ENCODE assay signal across 8 mouse cellular contexts in the genomic region with DNA sequence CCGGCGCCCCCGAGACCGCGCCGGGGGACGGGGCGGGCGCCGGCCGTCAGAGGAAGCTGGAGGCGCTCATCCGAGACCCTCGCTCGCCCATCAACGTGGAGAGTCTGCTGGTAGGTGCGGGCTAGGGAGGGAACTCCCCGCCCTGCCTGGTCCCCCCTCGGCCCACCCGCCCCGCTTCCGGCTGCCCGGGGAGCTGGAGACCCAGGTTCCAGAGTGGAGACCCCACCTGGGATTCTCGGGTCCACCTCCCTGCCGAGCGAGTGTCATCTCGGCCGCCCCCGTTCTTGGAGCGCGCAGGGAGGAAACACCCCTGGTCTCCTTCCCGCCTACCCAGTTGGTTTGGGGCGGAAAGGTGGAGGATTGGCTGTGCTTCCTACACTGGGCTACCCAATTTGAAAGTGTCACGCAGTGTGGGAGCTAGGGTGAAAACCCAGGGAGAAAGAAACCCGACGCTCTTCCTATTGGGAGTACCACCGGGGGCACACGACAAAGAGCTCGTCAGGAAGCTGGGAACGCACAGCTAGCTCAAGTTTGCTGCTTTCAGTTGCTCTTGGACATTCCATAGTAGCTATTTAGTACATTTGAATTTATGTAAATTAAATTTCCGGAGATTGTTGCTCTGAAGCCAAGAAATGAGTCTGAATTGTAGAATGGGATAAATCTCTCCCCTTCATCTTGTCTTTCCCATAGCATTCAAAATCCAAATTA. TPM values are rescaled to one million over a fixed set of nuclear protein-coding genes. Genes with fewer than 3 reads are reported as not detected.
DNase-seq lines count a peak whose midpoint lies in the region; ATAC-seq and TF ChIP-seq lines count a peak whose summit lies in the region.

No protein-coding gene starts in this region.

- H3K4me2 ChIP-seq in forebrain, embryonic 16.5 days (ENCODE audit: low read length): peak overlapping the region; percentile 81
- H3K4me2 ChIP-seq in hindbrain, embryonic 12.5 days (replicated peaks): peak overlapping the region; percentile 88

- H3K9me3 ChIP-seq in ES-E14 (ENCODE audit: control insufficient read depth, insufficient read depth, low read depth, low read length): no peaks in the 10 kb centered on the region
- H3K9me3 ChIP-seq in forebrain, embryonic 16.5 days (ENCODE audit: control insufficient read depth, low read length): no peaks in the 10 kb centered on the region
- H3K9me3 ChIP-seq in hindbrain, embryonic 12.5 days (replicated peaks): no peaks in the 10 kb centered on the region

- WGBS in cerebellum, adult 2 months: under 1% methylated on average over 41 of the region's 41 CpGs
- WGBS in forebrain, embryonic 16.5 days: under 1% methylated on average over 38 of the region's 41 CpGs
- under 1% methylated on average over 40 of the region's 41 CpGs for WGBS in hindbrain, embryonic 12.5 days
- under 1% methylated on average over 25 of the region's 41 CpGs for WGBS in lung, adult 2 months
- under 1% methylated on average over 40 of the region's 41 CpGs for WGBS in olfactory bulb, adult 2 months

- ATAC-seq in forebrain, embryonic 16.5 days: peak; percentile 64
- ATAC-seq in hindbrain, embryonic 12.5 days (ENCODE audit: low FRiP score): peak; percentile 74

- no peak for TF ChIP-seq CTCF in C2C12 (IDR thresholded peaks at IDR 0.05; ENCODE audit: control insufficient read depth, insufficient read depth, insufficient read length)
- no peak for TF ChIP-seq CTCF in cerebellum, adult 2 months (IDR thresholded peaks at IDR 0.05; ENCODE audit: borderline replicate concordance, insufficient read depth, low read depth, low read length)
- no peak for TF ChIP-seq CTCF in lung, adult 2 months (IDR thresholded peaks at IDR 0.05; ENCODE audit: insufficient read depth, low read length)
- no peak for TF ChIP-seq CTCF in olfactory bulb, adult 2 months (IDR thresholded peaks at IDR 0.05; ENCODE audit: insufficient read depth, low read depth, low read length)

- peak overlapping the region; percentile 91 for H3ac ChIP-seq in C2C12 (ENCODE audit: control insufficient read depth, insufficient read length, low read depth)

- peaks cover 56% of the 10 kb centered on the region for H3K79me2 ChIP-seq in C2C12 (ENCODE audit: control insufficient read depth, insufficient read depth)

- H3K79me3 ChIP-seq in C2C12 (ENCODE audit: low read depth): peaks cover 50% of the 10 kb centered on the region

- H3K4me1 ChIP-seq in ES-E14 (ENCODE audit: control insufficient read depth in 2 of 2, insufficient read depth in 2 of 2, low read length in 2 of 2, poor library complexity in 1 of 2): peaks cover 3 to 20% of the 10 kb centered on the region in 2 experiments; a peak in 3 of 4 replicates
- peaks cover 5% of the 10 kb centered on the region; the same call in 1 of the 2 replicates for H3K4me1 ChIP-seq in cerebellum, adult 2 months (ENCODE audit: control insufficient read depth, insufficient read depth, low read length)
- H3K4me1 ChIP-seq in forebrain, embryonic 16.5 days (replicated peaks; ENCODE audit: control insufficient read depth, insufficient read depth, low read length): peaks cover 22% of the 10 kb centered on the region
- H3K4me1 ChIP-seq in hindbrain, embryonic 12.5 days: peaks cover 23% of the 10 kb centered on the region
- peaks cover 21% of the 10 kb centered on the region for H3K4me1 ChIP-seq in lung, adult 2 months (ENCODE audit: control insufficient read depth, insufficient read depth, low read length)
- peaks cover 3% of the 10 kb centered on the region; the same call in 1 of the 2 replicates for H3K4me1 ChIP-seq in olfactory bulb, adult 2 months (ENCODE audit: control insufficient read depth, insufficient read depth, low read length)

- no peak for DNase-seq in ES-E14 (ENCODE audit: low read depth, low spot score)
- peak; percentile 71 to 73 for DNase-seq in cerebellum, adult 2 months
- DNase-seq in lung, adult 2 months: peak; percentile 69
- no peak for DNase-seq in left cerebral cortex, adult 11 months (ENCODE audit: low spot score)

- H3K9ac ChIP-seq in ES-E14 (ENCODE audit: insufficient read depth, low read depth, low read length, poor library complexity, severe bottlenecking): peak overlapping the region; percentile 98
- peak overlapping the region; percentile 95 for H3K9ac ChIP-seq in forebrain, embryonic 16.5 days (replicated peaks; ENCODE audit: low read depth, low read length)
- peak overlapping the region; percentile 93 for H3K9ac ChIP-seq in hindbrain, embryonic 12.5 days

- no peak for TF ChIP-seq POLR2A in cerebellum, adult 2 months (IDR thresholded peaks at IDR 0.05; ENCODE audit: borderline replicate concordance, insufficient read depth, low read length)
- TF ChIP-seq POLR2A in lung, adult 2 months (IDR thresholded peaks at IDR 0.05; ENCODE audit: borderline replicate concordance, extremely low read depth, low read depth, low read length): 0 out of 2 replicates have a peak, but pooled peaks have one; percentile 3
- TF ChIP-seq POLR2A in olfactory bulb, adult 2 months (IDR thresholded peaks at IDR 0.05; ENCODE audit: insufficient read depth, low read depth, low read length): no peak; the same call in 1 of the 2 replicates

- peak overlapping the region; percentile 91 for H3K27ac ChIP-seq in ES-E14 (ENCODE audit: insufficient read depth, low read depth, low read length, poor library complexity, severe bottlenecking)
- peak overlapping the region; percentile 90 for H3K27ac ChIP-seq in cerebellum, adult 2 months (ENCODE audit: insufficient read depth, low read length)
- H3K27ac ChIP-seq in forebrain, embryonic 16.5 days (ENCODE audit: low read length): peak overlapping the region; percentile 92
- H3K27ac ChIP-seq in hindbrain, embryonic 12.5 days: peak overlapping the region; percentile 97
- H3K27ac ChIP-seq in olfactory bulb, adult 2 months (ENCODE audit: insufficient read depth, low read depth, low read length): peak overlapping the region; percentile 42; the same call in 1 of the 2 replicates

- H3K4me3 ChIP-seq in C2C12 (ENCODE audit: insufficient read depth, poor library complexity, severe bottlenecking): peak overlapping the region; percentile 85
- H3K4me3 ChIP-seq in ES-E14 (ENCODE audit: insufficient read depth in 1 of 2, low read depth in 1 of 2, low read length in 2 of 2, poor library complexity in 1 of 2, severe bottlenecking in 1 of 2): peak overlapping the region; percentile 92 to 95
- peak overlapping the region; percentile 99 for H3K4me3 ChIP-seq in cerebellum, adult 2 months (replicated peaks; ENCODE audit: insufficient read depth, low read depth, low read length)
- H3K4me3 ChIP-seq in forebrain, embryonic 16.5 days (replicated peaks; ENCODE audit: low read length): peak overlapping the region; percentile 71
- H3K4me3 ChIP-seq in hindbrain, embryonic 12.5 days: peak overlapping the region; percentile 87
- H3K4me3 ChIP-seq in lung, adult 2 months (replicated peaks; ENCODE audit: extremely low read depth, low read depth, low read length): peak overlapping the region; percentile 99
- H3K4me3 ChIP-seq in olfactory bulb, adult 2 months (ENCODE audit: insufficient read depth, low read depth, low read length): peak overlapping the region; percentile 84

- H3K36me3 ChIP-seq in C2C12 (ENCODE audit: control insufficient read depth, insufficient read depth) (no peaks in the 10 kb centered on the region), ES-E14 (ENCODE audit: control insufficient read depth, insufficient read depth, low read length, poor library complexity, severe bottlenecking) (no peaks in the 10 kb centered on the region)
- no peaks in the 10 kb centered on the region for H3K36me3 ChIP-seq in forebrain, embryonic 16.5 days (ENCODE audit: control insufficient read depth, insufficient read depth)
- H3K36me3 ChIP-seq in hindbrain, embryonic 12.5 days: no peaks in the 10 kb centered on the region

- H3K27me3 ChIP-seq in C2C12 (ENCODE audit: control insufficient read depth, insufficient read depth, insufficient read length): no peaks in the 10 kb centered on the region
- H3K27me3 ChIP-seq in cerebellum, adult 2 months (ENCODE audit: control insufficient read depth, insufficient read depth, low read length): no peaks in the 10 kb centered on the region
- no peaks in the 10 kb centered on the region for H3K27me3 ChIP-seq in forebrain, embryonic 16.5 days (replicated peaks; ENCODE audit: control insufficient read depth, insufficient read depth, low read length)
- no peaks in the 10 kb centered on the region for H3K27me3 ChIP-seq in hindbrain, embryonic 12.5 days

- in situ Hi-C loops in ES-E14 (cut with MboI; ENCODE audit: low sequenced_read_pairs in 2 of 2, unreplicated experiment in 2 of 2): no loop called here

TF ChIP-seq in C2C12, 6 proteins besides CTCF, POLR2A, EP300 and RAD21:
- TF ChIP-seq MYOG (IDR thresholded peaks at IDR 0.05; ENCODE audit: control insufficient read depth, extremely low read depth, insufficient read length) (no peak), USF1 (IDR thresholded peaks at IDR 0.05; ENCODE audit: low read depth) (no peak), MAX (IDR thresholded peaks at IDR 0.05) (no peak), CEBPB (IDR thresholded peaks at IDR 0.05; ENCODE audit: low read depth) (no peak), FOSL1 (IDR thresholded peaks at IDR 0.05; ENCODE audit: insufficient read depth, low read length, poor library complexity, severe bottlenecking) (no peak), MYOD1 (IDR thresholded peaks at IDR 0.05; ENCODE audit: control insufficient read depth, insufficient read length, low read depth) (no peak)

TF ChIP-seq in ES-E14, 5 proteins besides CTCF, POLR2A, EP300 and RAD21:
- TF ChIP-seq MAFK (IDR thresholded peaks at IDR 0.05; ENCODE audit: insufficient read depth, low read depth, low read length) (no peak), HCFC1 (IDR thresholded peaks at IDR 0.05; ENCODE audit: borderline replicate concordance, insufficient read depth, low read length) (no peak), ZC3H11A (IDR thresholded peaks at IDR 0.05; ENCODE audit: borderline replicate concordance, low read depth, low read length) (no peak), ZNF384 (IDR thresholded peaks at IDR 0.05; ENCODE audit: low read depth, low read length) (no peak), CHD2 (IDR thresholded peaks at IDR 0.05; ENCODE audit: low read depth, low read length) (no peak)

RNA-seq across cellular contexts. Expression of a gene that starts 0.7 kb away (rescaled TPM):
- 15.9 TPM for polyA plus RNA-seq in C2C12 (2012; fragmentation: generic; extraction: Trizol)
- 37.3 and 44.5 TPM in 2 replicates for total RNA-seq in ES-E14 (2012; rRNA removed)
- polyA plus RNA-seq in cerebellum, adult 2 months (2012; rRNA removed): 37.5 and 39.1 TPM in 2 replicates
- polyA plus RNA-seq in forebrain, embryonic 16.5 days (2015; fragmentation: Nextera tagmentation; extraction: Ambion mirVana): 15.6 and 15.9 TPM in 2 replicates
- polyA plus RNA-seq in hindbrain, embryonic 12.5 days (2016; fragmentation: Nextera tagmentation; extraction: Ambion mirVana): 25.4 and 25.6 TPM in 2 replicates
- 6.5 and 11.4 TPM in 2 replicates for polyA plus RNA-seq in lung, adult 2 months (2012; rRNA removed)
- 111 TPM in 1 of 2 replicates, not detected in the other for polyA plus RNA-seq in olfactory bulb, adult 2 months (2012; ENCODE audit: insufficient read depth, insufficient read length, low replicate concordance, missing spikeins)

Comparison
In these comparisons a context has a peak if more than half of its experiments do, and no peak if none do; other contexts are left out.
1. DNase-seq: peak in cerebellum, adult 2 months (2 of 2) and lung, adult 2 months (single experiment); none in ES-E14 (single experiment) and left cerebral cortex, adult 11 months (single experiment).
2. H3K27ac ChIP-seq: peak in every context shown above with its lines; median percentile 97 in hindbrain, embryonic 12.5 days; 92 in forebrain, embryonic 16.5 days; 91 in ES-E14; 90 in cerebellum, adult 2 months; 42 in olfactory bulb, adult 2 months.
3. Peak in every context shown above with its lines, with median percentiles within 50 percentile points of each other: H3K4me3 ChIP-seq and H3K9ac ChIP-seq.